Mouse (Mus musculus): Measurements from ENCODE around the gene Luc7l3. TPM values are rescaled to one million over a fixed set of nuclear protein-coding genes. Genes with fewer than 3 reads are reported as not detected.
A peak's percentile ranks its signal among the peaks of the same experiment; 100 is the strongest.

Gene Luc7l3
- total and polyA plus RNA-seq, 3 experiments: 47.3 to 90.5 (median 54.7) TPM

GRCm38 (mm10) chr11:94265134-94265785, 56.5 kb downstream of the Luc7l3 start (continued):
- peak; percentile 68 for TF ChIP-seq GATA1 (IDR thresholded peaks at IDR 0.05; ENCODE audit: low read depth, low read length)
- no peak for TF ChIP-seq POLR2AphosphoS5 (IDR thresholded peaks at IDR 0.05; ENCODE audit: borderline replicate concordance, low read depth, low read length)
- TF ChIP-seq MAZ (IDR thresholded peaks at IDR 0.05; ENCODE audit: low read depth, low read length): peak; percentile 49; the same call in 1 of the 2 replicates
- TF ChIP-seq E2F4 (IDR thresholded peaks at IDR 0.05; ENCODE audit: borderline replicate concordance, low read depth, low read length): no peak
- TF ChIP-seq MXI1 (IDR thresholded peaks at IDR 0.05; ENCODE audit: low read depth, low read length): no peak

GRCm38 (mm10) chr11:94261585-94262370, 60.0 kb downstream of the Luc7l3 start:
- Histone ChIP-seq H3K9ac (ENCODE audit: control insufficient read depth, low read depth, low read length, poor library complexity, severe bottlenecking) (no peak overlapping the region), H3K4me1 (ENCODE audit: control insufficient read depth in 1 of 2, insufficient read depth in 2 of 2, low read length in 2 of 2) (peaks cover 5 to 25% of the 10 kb centered on the region in 2 experiments), H3K9me3 (replicated peaks; ENCODE audit: insufficient read depth, low read length) (no peaks in the 10 kb centered on the region), H3K4me3 (ENCODE audit: control insufficient read depth in 1 of 2, insufficient read depth in 1 of 2, low read depth in 2 of 2, low read length in 2 of 2) (no peak overlapping the region), H3K36me3 (ENCODE audit: control insufficient read depth in 1 of 2, insufficient read depth in 2 of 2, low read length in 2 of 2) (peaks cover 0 to 9% of the 10 kb centered on the region in 2 experiments; a peak in 2 of 4 replicates), H3K27me3 (ENCODE audit: control insufficient read depth in 1 of 2, insufficient read depth in 2 of 2, low read length in 2 of 2) (no peaks in the 10 kb centered on the region), H3K27ac (ENCODE audit: control insufficient read depth, low read depth, low read length) (no peak overlapping the region), H3K79me2 (ENCODE audit: control insufficient read depth, insufficient read depth, low read length, poor library complexity) (no peaks in the 10 kb centered on the region)
- no peak for TF ChIP-seq MYC (IDR thresholded peaks at IDR 0.05; ENCODE audit: low read depth, low read length)
- TF ChIP-seq HCFC1 (IDR thresholded peaks at IDR 0.05; ENCODE audit: low read depth, low read length): no peak
- TF ChIP-seq EP300 (IDR thresholded peaks at IDR 0.05; ENCODE audit: low read depth in 1 of 2, low read length in 2 of 2): peak; percentile 25 to 30; a peak in 1 of 4 replicates
- TF ChIP-seq MAZ (IDR thresholded peaks at IDR 0.05; ENCODE audit: low read depth, low read length): peak; percentile 54; the same call in 1 of the 2 replicates
- TF ChIP-seq MYB (IDR thresholded peaks at IDR 0.05; ENCODE audit: low read depth, low read length): no peak
- TF ChIP-seq ETS1 (IDR thresholded peaks at IDR 0.05; ENCODE audit: low read depth, low read length): 0 out of 2 replicates have a peak, but pooled peaks have one; percentile 21
- no peak for TF ChIP-seq TAL1 (IDR thresholded peaks at IDR 0.05; ENCODE audit: low read length)
- no peak for TF ChIP-seq POLR2AphosphoS5 (IDR thresholded peaks at IDR 0.05; ENCODE audit: borderline replicate concordance, low read depth, low read length)
- DNase-seq (ENCODE audit: low read depth, low spot score): no peak

- Histone ChIP-seq H3K4me3 (ENCODE audit: control insufficient read depth in 1 of 2, insufficient read depth in 1 of 2, low read depth in 2 of 2, low read length in 2 of 2) (no peak overlapping the region), H3K36me3 (ENCODE audit: control insufficient read depth in 1 of 2, insufficient read depth in 2 of 2, low read length in 2 of 2) (peaks cover 0 to 4% of the 10 kb centered on the region in 2 experiments; a peak in 2 of 4 replicates), H3K4me1 (ENCODE audit: control insufficient read depth in 1 of 2, insufficient read depth in 2 of 2, low read length in 2 of 2) (peaks cover 0 to 15% of the 10 kb centered on the region in 2 experiments; a peak in 2 of 4 replicates), H3K9me3 (replicated peaks; ENCODE audit: insufficient read depth, low read length) (no peaks in the 10 kb centered on the region), H3K27ac (ENCODE audit: control insufficient read depth, low read depth, low read length) (no peak overlapping the region), H3K9ac (ENCODE audit: control insufficient read depth, low read depth, low read length, poor library complexity, severe bottlenecking) (no peak overlapping the region), H3K79me2 (ENCODE audit: control insufficient read depth, insufficient read depth, low read length, poor library complexity) (no peaks in the 10 kb centered on the region), H3K27me3 (ENCODE audit: control insufficient read depth in 1 of 2, insufficient read depth in 2 of 2, low read length in 2 of 2) (no peaks in the 10 kb centered on the region)
- TF ChIP-seq MAFK (IDR thresholded peaks at IDR 0.05; ENCODE audit: borderline replicate concordance, low read depth, low read length) (no peak), UBTF (IDR thresholded peaks at IDR 0.05; ENCODE audit: borderline replicate concordance, insufficient read depth, low read depth, low read length) (no peak), ELF1 (IDR thresholded peaks at IDR 0.05; ENCODE audit: low read depth, low read length) (peak; percentile 72; the same call in 1 of the 2 replicates)
- DNase-seq (ENCODE audit: low read depth, low spot score): peak; percentile 73
Observed at GRCm38 (mm10) chr11:94259814-94260213, 62.0 kb downstream of the Luc7l3 start.

Measured in MEL (cell line).